Mouse (Mus musculus) neural tube, embryonic 10.5 days (tissue): ENCODE measurements at regions not wholly inside any gene's neighbourhood (a gene's known extent, or its start where the extent isn't known, plus 50 kb on each side); places are given as distances from the start of the nearest gene placed in this dataset.

Experiments
- DNase-seq: peaks from one replicate; pipeline ENCODE4 v3.0.0-alpha.2; 2017; ENCODE audit warnings: low spot score; ENCODE audit errors: extremely low spot score

- DNase-seq, result no peak
Observed at GRCm38 (mm10) chr2:51566554-51567246, 60.6 kb upstream of the Tas2r134 start.

GRCm38 (mm10) chr2:51563881-51564280, 63.4 kb upstream of the Tas2r134 start:
- DNase-seq, result no peak

- no peak for DNase-seq
Observed at GRCm38 (mm10) chr2:51563240-51563639, 64.1 kb upstream of the Tas2r134 start.

GRCm38 (mm10) chr2:51550863-51551262, 76.4 kb upstream of the Tas2r134 start:
- no peak for DNase-seq

GRCm38 (mm10) chr2:51549125-51549524, 78.2 kb upstream of the Tas2r134 start:
- no peak for DNase-seq

- DNase-seq, result no peak
Observed at GRCm38 (mm10) chr2:51546181-51546580, 81.1 kb upstream of the Tas2r134 start.

- DNase-seq, result no peak
Observed at GRCm38 (mm10) chr2:51543949-51544348, 83.4 kb upstream of the Tas2r134 start.

GRCm38 (mm10) chr2:51542272-51542671, 85.0 kb upstream of the Tas2r134 start:
- no peak for DNase-seq

- DNase-seq, result no peak
Observed at GRCm38 (mm10) chr2:51532709-51533414, 94.4 kb upstream of the Tas2r134 start.

- DNase-seq, result no peak
Observed at GRCm38 (mm10) chr2:51531106-51531839, 96.0 kb upstream of the Tas2r134 start.

GRCm38 (mm10) chr2:51522766-51523165, 104.5 kb upstream of the Tas2r134 start:
- DNase-seq, result no peak

- DNase-seq, result no peak
Observed at GRCm38 (mm10) chr2:51509220-51510011, 117.9 kb upstream of the Tas2r134 start.

GRCm38 (mm10) chr2:51497896-51498295, 129.4 kb upstream of the Tas2r134 start:
- no peak for DNase-seq

GRCm38 (mm10) chr2:51473753-51474152, 153.6 kb upstream of the Tas2r134 start:
- DNase-seq, result no peak

GRCm38 (mm10) chr2:51467027-51467694, 160.2 kb upstream of the Tas2r134 start:
- DNase-seq, result no peak

- no peak for DNase-seq
Observed at GRCm38 (mm10) chr2:51466003-51466402, 161.3 kb upstream of the Tas2r134 start.

GRCm38 (mm10) chr2:51465576-51465975, 161.7 kb upstream of the Tas2r134 start:
- no peak for DNase-seq

- no peak for DNase-seq
Observed at GRCm38 (mm10) chr2:51464356-51464755, 163.0 kb upstream of the Tas2r134 start.

GRCm38 (mm10) chr2:51460896-51461295, 166.4 kb upstream of the Tas2r134 start:
- no peak for DNase-seq

- no peak for DNase-seq
Observed at GRCm38 (mm10) chr2:51459486-51459885, 167.8 kb upstream of the Tas2r134 start.

GRCm38 (mm10) chr2:51457717-51458116, 169.6 kb upstream of the Tas2r134 start:
- DNase-seq, result no peak
